Mouse (Mus musculus) hindbrain, embryonic 13.5 days (tissue): ENCODE results near the gene Ano10. TPM values are rescaled to one million over a fixed set of nuclear protein-coding genes. Genes with fewer than 3 reads are reported as not detected.
"Not testable (repeated sequence)": the region's sequence is repeated elsewhere in the genome, so short reads cannot be mapped to it uniquely, and the experiment has no call there.

ENCODE experiments used
- ATAC-seq: fragments of 200-750 bp; cut with Nextera tagmentation; 2 replicates; pipeline ENCODE4 v1.8.0; 2017; ENCODE audit warnings: moderate TSS enrichment; ENCODE audit not compliant: low FRiP score
- H3K27ac ChIP-seq: fragments of 300-500 bp; sonication (generic); 2 replicates; pipeline ENCODE4 v1.5.1; 2015; ENCODE audit warnings: inconsistent platforms, mild to moderate bottlenecking, moderate library complexity
- H3K27me3 ChIP-seq: fragments of 300-500 bp; sonication (generic); 2 replicates; pipeline ENCODE4 v1.6.1; 2015; ENCODE audit warnings: mild to moderate bottlenecking, inconsistent platforms
- H3K36me3 ChIP-seq: fragments of 300-500 bp; sonication (generic); 2 replicates; pipeline ENCODE4 v1.6.1; 2015; ENCODE audit warnings: mild to moderate bottlenecking, inconsistent platforms
- H3K4me1 ChIP-seq: fragments of 300-500 bp; sonication (generic); replicated peaks from 2 replicates; pipeline ENCODE4 v1.6.1; 2015; ENCODE audit warnings: inconsistent platforms
- H3K4me2 ChIP-seq: fragments of 300-500 bp; sonication (generic); 2 replicates; pipeline ENCODE4 v1.6.1; 2015; ENCODE audit warnings: inconsistent platforms, mild to moderate bottlenecking, moderate library complexity
- H3K4me3 ChIP-seq: fragments of 300-500 bp; sonication (generic); 2 replicates; pipeline ENCODE4 v1.5.1; 2015; ENCODE audit warnings: mild to moderate bottlenecking, inconsistent platforms
- H3K9ac ChIP-seq: fragments of 300-500 bp; sonication (generic); 2 replicates; pipeline ENCODE4 v1.6.1; 2015; ENCODE audit warnings: mild to moderate bottlenecking, inconsistent platforms
- H3K9me3 ChIP-seq: fragments of 300-500 bp; sonication (generic); 2 replicates; pipeline ENCODE4 v1.6.1; 2016; ENCODE audit warnings: inconsistent platforms
- WGBS: fragments of 180-500 bp; shearing (Covaris S2); methylation state at CpG from one replicate; pipeline ENCODE4 v1.1.7; 2015; 5-methylcytosine and 5-hydroxymethylcytosine counted together
- polyA plus RNA-seq: library from polyadenylated mRNA; unstranded; fragments of >200 nt; fragmentation: Nextera tagmentation; extraction: Ambion mirVana; gene quantifications from 2 replicates; pipeline ENCODE4 v1.2.1, GENCODE M21; 2015

The Ano10 gene
- polyA plus RNA-seq, 1 experiment from 2014 or later: 48.7 TPM

DNA sequence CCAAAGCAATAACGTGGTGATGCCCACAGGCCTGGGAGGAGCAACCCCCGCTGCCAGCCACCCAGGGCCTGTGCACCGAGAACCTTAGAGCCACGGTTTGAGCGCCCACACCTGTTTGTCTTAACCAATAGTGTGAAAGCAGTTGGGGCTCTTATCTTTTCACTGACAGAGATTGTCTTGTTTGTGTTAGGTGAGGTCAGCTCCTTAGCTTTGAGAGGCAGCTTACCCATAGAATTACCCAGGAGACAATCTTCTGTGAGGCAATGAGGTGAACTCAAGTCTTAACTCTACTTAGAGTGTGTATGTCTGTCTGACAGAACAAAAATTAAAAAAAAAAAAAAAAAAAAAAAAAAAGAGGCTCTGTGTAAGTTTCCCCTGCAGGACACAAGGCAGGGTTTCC lies 126.5 kb downstream of the Ano10 start:
- 94% methylated on average over 5 of the region's 5 CpGs for WGBS

DNA sequence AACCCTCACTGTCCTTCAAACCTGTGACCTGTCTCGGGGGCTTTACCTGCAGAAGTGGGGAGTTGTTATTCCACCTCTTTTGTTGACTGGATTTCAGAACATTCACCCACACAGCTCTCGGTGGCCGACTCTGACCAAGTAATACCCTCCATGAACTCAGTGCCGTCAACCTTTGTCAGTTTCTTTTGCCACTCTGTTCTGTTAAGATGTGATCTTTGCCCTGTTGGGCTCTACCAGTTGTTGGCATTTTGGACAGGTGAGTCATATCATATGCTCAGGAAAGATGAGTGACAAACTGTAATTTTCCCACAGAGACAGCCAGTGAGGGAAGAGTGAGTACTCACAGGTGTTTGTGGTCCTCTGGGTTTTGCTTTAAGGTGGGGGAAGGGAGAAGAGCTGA lies 129.7 kb downstream of the Ano10 start:
- Histone ChIP-seq H3K27ac (no peak overlapping the region), H3K4me1 (no peaks in the 10 kb centered on the region), H3K27me3 (no peaks in the 10 kb centered on the region), H3K9ac (no peak overlapping the region), H3K4me3 (no peak overlapping the region), H3K4me2 (no peak overlapping the region), H3K36me3 (peaks cover 63% of the 10 kb centered on the region), H3K9me3 (no peaks in the 10 kb centered on the region)
- WGBS: 94% methylated on average over 4 of the region's 4 CpGs
- no peak for ATAC-seq

More for the DNA sequence above, 126.5 kb downstream of the Ano10 start:
- not testable (repeated sequence) for H3K4me3 ChIP-seq, ATAC-seq, H3K27ac ChIP-seq, H3K9me3 ChIP-seq, H3K27me3 ChIP-seq, H3K4me2 ChIP-seq, H3K4me1 ChIP-seq, H3K9ac ChIP-seq
- peaks cover 75% of the 10 kb centered on the region for H3K36me3 ChIP-seq

DNA sequence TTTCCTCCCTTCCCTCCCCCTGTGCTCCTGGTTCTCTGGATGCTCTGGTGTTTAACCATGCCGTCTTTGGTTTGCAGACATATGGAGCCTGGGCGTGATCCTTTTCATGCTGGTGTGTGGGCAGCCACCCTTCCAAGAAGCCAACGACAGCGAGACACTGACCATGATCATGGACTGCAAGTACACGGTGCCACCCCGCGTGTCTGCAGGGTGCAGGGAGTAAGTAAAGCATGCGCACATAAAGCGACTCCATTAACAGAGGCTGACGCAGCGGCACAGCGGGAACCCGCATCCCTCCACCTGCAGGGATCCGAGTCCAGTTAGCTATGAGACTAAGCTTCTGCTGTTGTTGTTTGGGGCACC lies 137.2 kb downstream of the Ano10 start:
- Histone ChIP-seq H3K4me1 (0 out of 2 replicates have a peak, but pooled peaks cover 3% of the 10 kb centered on the region), H3K27me3 (no peaks in the 10 kb centered on the region), H3K36me3 (peaks cover 39% of the 10 kb centered on the region), H3K9me3 (no peaks in the 10 kb centered on the region), H3K4me2 (no peak overlapping the region), H3K27ac (no peak overlapping the region), H3K9ac (no peak overlapping the region), H3K4me3 (no peak overlapping the region)
- 92% methylated on average over 14 of the region's 14 CpGs for WGBS
- ATAC-seq: no peak

DNA sequence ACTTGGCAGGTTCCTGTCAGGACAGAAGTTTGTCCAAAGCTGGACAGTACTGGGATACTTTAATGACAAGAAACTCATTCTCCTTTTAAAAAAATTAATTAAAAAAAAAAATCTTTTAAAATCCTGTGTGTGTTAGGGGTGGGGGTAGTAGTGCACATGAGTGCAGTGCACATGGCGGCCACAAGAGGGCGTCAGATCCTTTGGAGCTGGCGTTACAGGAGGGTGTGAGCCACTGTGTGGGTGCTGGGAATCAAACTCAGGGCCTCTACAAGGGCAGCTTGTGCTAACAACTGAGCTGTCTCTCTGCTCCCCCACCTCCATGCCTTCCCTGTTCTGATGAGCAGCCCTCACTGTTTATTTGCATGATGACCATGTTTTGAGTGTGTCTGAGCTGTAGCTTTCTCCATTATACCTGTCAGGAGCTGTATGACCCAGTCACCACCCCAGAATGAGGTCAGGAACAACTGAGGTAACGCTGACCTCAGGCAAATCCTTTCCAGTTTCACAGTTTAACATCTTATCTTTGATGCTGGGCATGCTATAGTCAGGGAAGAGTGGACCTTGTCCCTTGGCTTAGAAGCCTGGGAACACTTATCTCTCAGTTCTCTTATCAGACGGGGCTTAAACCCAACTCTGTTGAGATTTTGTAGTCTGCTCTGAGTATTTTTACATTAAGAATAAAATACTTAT lies 137.7 kb downstream of the Ano10 start:
- Histone ChIP-seq H3K27me3 (no peaks in the 10 kb centered on the region), H3K4me1 (0 out of 2 replicates have a peak, but pooled peaks cover 3% of the 10 kb centered on the region), H3K9me3 (no peaks in the 10 kb centered on the region), H3K27ac (no peak overlapping the region), H3K4me2 (no peak overlapping the region), H3K36me3 (peaks cover 39% of the 10 kb centered on the region), H3K4me3 (no peak overlapping the region), H3K9ac (no peak overlapping the region)
- WGBS: 93% methylated on average over 5 of the region's 5 CpGs
- ATAC-seq: no peak

DNA sequence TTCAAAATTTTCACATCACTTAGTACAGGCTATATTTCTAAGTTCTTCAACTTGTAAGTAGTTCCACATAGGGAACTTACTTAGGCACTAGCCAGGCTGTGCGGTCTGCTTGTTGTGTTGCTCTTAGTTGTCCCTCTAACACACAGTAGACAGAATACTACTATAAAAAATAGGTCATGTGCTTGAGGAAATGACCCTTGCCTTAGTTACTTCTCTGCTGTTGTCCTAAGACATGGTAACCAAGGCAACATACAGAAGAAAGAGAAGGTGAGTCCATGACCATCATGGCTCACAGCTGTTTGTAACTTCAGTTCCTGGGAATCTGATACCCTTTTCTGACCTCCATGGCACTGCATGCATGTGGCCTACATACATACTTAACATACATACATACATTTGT lies 139.0 kb downstream of the Ano10 start:
- Histone ChIP-seq H3K27me3 (no peaks in the 10 kb centered on the region), H3K4me1 (0 out of 2 replicates have a peak, but pooled peaks cover 3% of the 10 kb centered on the region), H3K4me3 (no peak overlapping the region), H3K27ac (no peak overlapping the region), H3K36me3 (peaks cover 28% of the 10 kb centered on the region), H3K4me2 (no peak overlapping the region), H3K9ac (no peak overlapping the region), H3K9me3 (no peaks in the 10 kb centered on the region)
- 95% methylated on average over 1 of the region's 1 CpGs for WGBS
- ATAC-seq: no peak

DNA sequence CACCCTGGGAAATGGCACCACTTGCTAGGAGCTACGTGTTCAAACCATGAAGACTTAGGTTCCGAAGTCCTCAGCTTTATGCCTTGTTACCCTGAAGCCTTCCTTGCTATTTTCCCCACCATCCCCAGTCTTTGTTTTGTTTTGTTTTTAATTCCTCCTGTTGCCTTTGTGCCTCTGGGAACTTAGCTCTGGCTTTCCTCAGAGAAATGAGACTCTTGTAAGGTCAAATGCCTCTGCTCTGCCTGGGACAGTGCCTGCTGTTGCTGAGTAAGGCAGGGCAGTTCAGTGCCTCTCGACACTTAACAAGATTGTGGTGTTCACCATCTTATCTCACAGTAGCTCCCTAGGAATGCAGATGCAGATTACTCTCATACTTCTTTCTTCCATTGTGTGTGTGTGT lies 140.8 kb downstream of the Ano10 start:
- 89% methylated on average over 3 of the region's 3 CpGs for WGBS

DNA sequence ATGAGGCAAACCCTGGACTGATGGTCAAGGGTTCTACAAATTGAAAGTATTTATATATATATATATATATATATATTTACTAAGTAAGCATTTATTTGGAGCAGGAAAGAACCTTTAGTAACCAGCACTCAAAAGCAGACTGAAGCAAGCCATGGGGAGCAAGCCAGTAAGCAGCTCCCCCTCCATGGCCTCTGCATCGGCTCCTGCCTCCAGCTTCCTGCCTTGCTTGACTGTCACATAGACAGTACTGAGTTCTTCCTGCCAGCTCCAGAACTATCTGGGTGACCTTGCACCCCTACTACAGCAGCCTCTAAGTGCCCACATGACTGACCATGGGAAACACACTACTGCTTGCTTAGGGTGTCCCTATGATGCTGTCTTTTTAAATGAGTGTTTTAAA lies 141.7 kb downstream of the Ano10 start:
- H3K9me3 ChIP-seq: no peaks in the 10 kb centered on the region

More for the DNA sequence above, 140.8 kb downstream of the Ano10 start:
- H3K9ac ChIP-seq: no peak overlapping the region
- no peaks in the 10 kb centered on the region for H3K27me3 ChIP-seq
- no peaks in the 10 kb centered on the region for H3K9me3 ChIP-seq
- 0 out of 2 replicates have a peak, but pooled peaks cover 2% of the 10 kb centered on the region for H3K4me1 ChIP-seq
- no peak overlapping the region for H3K27ac ChIP-seq
- no peak overlapping the region for H3K4me2 ChIP-seq
- H3K36me3 ChIP-seq: peaks cover 24% of the 10 kb centered on the region
- no peak for ATAC-seq
- H3K4me3 ChIP-seq: no peak overlapping the region

DNA sequence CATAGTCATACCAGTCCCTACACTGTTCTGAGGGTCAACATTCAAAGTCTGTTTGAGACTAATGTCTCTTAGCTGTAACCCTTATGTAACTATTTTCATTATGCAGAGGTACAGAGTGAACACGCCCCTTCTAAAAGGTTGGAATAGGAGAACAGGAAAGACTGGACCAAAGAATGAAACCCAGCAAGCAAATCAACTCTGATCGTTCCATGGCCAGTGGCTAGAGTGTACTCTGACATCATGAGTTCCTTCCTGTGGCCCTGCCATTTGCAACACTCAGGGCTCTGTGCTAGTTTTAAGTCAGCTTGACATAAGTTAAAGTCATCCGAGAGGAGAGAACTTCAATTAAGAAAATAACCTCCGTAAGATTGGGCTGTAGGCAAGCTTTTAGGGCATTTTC lies 142.2 kb downstream of the Ano10 start:
- Histone ChIP-seq H3K27ac (no peak overlapping the region), H3K4me1 (0 out of 2 replicates have a peak, but pooled peaks cover 2% of the 10 kb centered on the region), H3K9me3 (no peaks in the 10 kb centered on the region), H3K27me3 (no peaks in the 10 kb centered on the region), H3K9ac (no peak overlapping the region), H3K4me2 (no peak overlapping the region), H3K4me3 (no peak overlapping the region), H3K36me3 (peaks cover 10% of the 10 kb centered on the region)
- 97% methylated on average over 4 of the region's 4 CpGs for WGBS
- no peak for ATAC-seq

More for the DNA sequence above, 141.7 kb downstream of the Ano10 start:
- Histone ChIP-seq H3K27me3 (no peaks in the 10 kb centered on the region), H3K4me1 (0 out of 2 replicates have a peak, but pooled peaks cover 2% of the 10 kb centered on the region), H3K27ac (no peak overlapping the region), H3K36me3 (peaks cover 15% of the 10 kb centered on the region), H3K4me2 (no peak overlapping the region), H3K9ac (no peak overlapping the region), H3K4me3 (no peak overlapping the region)
- no peak for ATAC-seq
- WGBS: 88% methylated on average over 1 of the region's 1 CpGs

DNA sequence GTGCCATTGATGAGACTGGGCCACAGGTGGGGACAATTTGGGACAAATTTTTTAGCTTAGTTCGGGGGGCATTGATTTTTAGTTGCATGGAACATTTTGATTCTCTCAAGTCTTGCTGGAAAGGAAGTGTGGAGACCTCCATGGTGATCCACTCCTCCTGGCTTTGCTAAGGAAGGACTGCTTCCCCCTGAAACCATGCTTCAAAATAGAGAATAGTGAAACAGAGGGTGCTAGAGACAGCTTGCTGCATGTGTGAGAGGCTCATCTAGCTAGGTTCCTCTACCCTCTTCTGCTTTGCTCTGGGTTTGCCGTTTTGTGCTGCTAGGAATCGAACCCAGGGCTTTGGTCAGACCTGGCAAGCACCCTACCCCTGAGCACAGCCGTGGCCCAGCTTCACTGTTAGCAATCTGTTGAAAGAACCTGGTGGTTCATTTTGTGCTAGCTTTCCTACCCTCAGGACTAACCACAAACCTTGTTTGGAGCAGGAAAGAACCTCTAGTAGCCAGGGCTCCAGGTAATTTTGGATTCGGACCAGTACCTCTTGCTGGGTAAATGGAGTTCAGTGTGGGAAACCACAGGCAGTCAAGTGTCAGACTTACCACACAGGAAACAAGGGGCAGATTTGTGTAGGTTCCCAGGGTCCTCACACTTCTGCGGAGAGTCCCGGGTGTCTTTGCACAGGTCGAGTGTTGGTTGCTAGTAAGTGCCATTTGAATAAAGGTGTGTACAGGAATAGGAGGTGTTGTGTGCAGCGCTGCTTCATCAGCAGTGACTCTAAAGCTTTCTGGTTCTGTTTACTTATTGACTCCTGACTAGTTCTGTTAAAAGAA lies 144.0 kb downstream of the Ano10 start:
- Histone ChIP-seq H3K4me2 (no peak overlapping the region), H3K4me1 (peaks cover 15% of the 10 kb centered on the region), H3K9ac (no peak overlapping the region), H3K4me3 (no peak overlapping the region), H3K36me3 (peaks cover 7% of the 10 kb centered on the region; the same call in 1 of the 2 replicates), H3K9me3 (no peaks in the 10 kb centered on the region), H3K27ac (no peak overlapping the region), H3K27me3 (no peaks in the 10 kb centered on the region)
- ATAC-seq: no peak
- WGBS: 90% methylated on average over 9 of the region's 9 CpGs

DNA sequence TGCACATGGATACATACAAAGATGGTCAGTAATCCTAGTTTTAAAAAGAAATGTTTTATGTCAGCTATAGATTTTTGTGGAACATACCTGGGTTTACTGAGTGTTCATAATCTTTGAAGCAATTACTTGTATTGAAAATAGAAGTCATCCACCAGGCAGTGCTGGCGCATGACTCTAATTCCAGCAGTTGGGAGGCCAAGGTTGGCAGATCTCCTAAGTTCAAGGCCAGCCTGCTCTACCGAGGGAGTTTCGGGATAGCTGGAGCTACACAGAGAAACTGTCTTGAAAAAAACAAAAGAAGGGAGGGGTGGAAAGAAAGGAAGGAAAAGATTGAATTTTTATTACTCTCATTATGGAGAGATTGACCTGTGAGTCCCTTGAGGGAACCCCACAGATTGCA lies 145.9 kb downstream of the Ano10 start:
- Histone ChIP-seq H3K4me1 (peaks cover 15% of the 10 kb centered on the region), H3K36me3 (peaks cover 20% of the 10 kb centered on the region), H3K9me3 (no peaks in the 10 kb centered on the region), H3K4me3 (no peak overlapping the region), H3K9ac (no peak overlapping the region), H3K4me2 (no peak overlapping the region), H3K27me3 (no peaks in the 10 kb centered on the region), H3K27ac (no peak overlapping the region)
- 88% methylated on average over 3 of the region's 3 CpGs for WGBS
- no peak for ATAC-seq

DNA sequence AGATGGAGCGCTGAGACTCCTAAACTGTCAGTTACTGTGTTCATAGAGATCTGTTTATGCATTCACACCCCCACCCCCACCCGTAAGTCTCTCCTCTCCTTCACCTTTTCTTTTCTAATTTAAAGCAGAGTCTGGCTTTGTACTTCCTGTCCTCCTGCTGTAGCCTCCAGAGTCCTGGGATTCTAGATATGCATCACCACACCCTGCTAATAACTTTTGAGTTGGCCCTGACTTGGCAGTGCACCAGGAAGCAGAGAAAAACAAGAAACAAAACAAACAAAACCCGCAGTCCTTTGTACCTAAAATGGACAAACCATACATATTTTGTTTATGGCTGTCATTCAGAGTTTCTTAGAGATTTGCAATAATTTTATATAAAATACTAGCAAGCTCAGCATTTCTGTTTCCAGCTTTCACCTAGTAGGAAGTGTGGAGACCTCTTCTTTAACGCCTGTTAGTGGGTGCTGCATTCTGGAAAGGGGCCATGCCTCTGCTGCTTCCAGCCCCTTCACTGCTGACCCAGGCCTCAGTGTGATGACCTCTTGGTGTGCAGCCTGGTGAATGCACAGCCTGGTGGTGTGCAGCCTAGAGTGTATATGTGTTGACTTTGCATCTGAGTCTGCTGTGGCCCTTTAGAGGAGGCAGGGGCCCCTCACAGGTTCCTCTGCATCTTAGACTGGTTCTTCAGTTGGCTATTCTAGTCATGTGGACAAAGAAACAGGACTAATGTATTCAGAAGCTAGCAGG lies 147.9 kb downstream of the Ano10 start:
- H3K27me3 ChIP-seq: no peaks in the 10 kb centered on the region
- H3K9me3 ChIP-seq: no peaks in the 10 kb centered on the region
- no peak overlapping the region for H3K4me2 ChIP-seq
- no peak overlapping the region; the same call in 1 of the 2 replicates for H3K27ac ChIP-seq
- no peak overlapping the region for H3K4me3 ChIP-seq
- no peak overlapping the region for H3K9ac ChIP-seq
- H3K4me1 ChIP-seq: peaks cover 28% of the 10 kb centered on the region
- no peak for ATAC-seq
- 77% methylated on average over 4 of the region's 4 CpGs for WGBS
- peaks cover 20% of the 10 kb centered on the region for H3K36me3 ChIP-seq

DNA sequence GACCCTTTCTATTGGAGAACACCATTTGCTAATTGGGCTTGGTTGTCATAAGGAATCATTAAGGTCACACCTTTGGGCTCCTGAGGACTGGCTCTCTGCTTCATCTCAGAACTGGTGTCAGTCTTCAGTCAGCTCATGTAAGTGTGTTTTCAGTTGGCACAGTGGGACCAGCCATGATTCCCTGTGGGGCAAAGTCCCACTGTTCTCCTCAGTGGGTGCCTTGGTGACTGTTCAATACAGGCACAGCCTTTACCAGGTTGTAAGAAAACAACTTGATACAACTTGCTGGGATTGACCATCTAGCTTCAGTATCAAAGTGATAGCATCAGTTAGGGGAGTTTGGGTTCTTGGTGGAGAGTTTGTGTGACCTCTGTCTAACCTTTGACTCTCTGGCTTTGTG lies 148.5 kb downstream of the Ano10 start:
- H3K4me3 ChIP-seq: no peak overlapping the region
- peaks cover 28% of the 10 kb centered on the region for H3K4me1 ChIP-seq
- ATAC-seq: no peak
- H3K36me3 ChIP-seq: peaks cover 20% of the 10 kb centered on the region
- H3K4me2 ChIP-seq: no peak overlapping the region
- no peak overlapping the region; the same call in 1 of the 2 replicates for H3K27ac ChIP-seq
- H3K9ac ChIP-seq: no peak overlapping the region
- H3K27me3 ChIP-seq: no peaks in the 10 kb centered on the region
- H3K9me3 ChIP-seq: no peaks in the 10 kb centered on the region
